Mouse (Mus musculus): ENCODE measurements around the gene Stx8. TPM values are rescaled to one million over a fixed set of nuclear protein-coding genes. Genes with fewer than 3 reads are reported as not detected.
A peak's percentile ranks its signal among the peaks of the same experiment; 100 is the strongest.

Gene Stx8
- polyA plus RNA-seq, 1 experiment from 2014 or later = 68.5 TPM

GRCm38 (mm10) chr11:68231558-68231957 is 265.6 kb downstream of the Stx8 start:
- Histone ChIP-seq H3K9me3 (ENCODE audit: control insufficient read depth, low read length) (no peaks in the 10 kb centered on the region), H3K27ac (ENCODE audit: low read depth, low read length) (no peak overlapping the region), H3K36me3 (ENCODE audit: control insufficient read depth, insufficient read depth, low read length) (no peaks in the 10 kb centered on the region), H3K27me3 (ENCODE audit: control insufficient read depth, insufficient read depth, low read length) (no peaks in the 10 kb centered on the region), H3K4me3 (ENCODE audit: low read depth, low read length) (no peak overlapping the region), H3K9ac (replicated peaks; ENCODE audit: low read depth, low read length) (no peak overlapping the region), H3K4me2 (ENCODE audit: low read depth, low read length) (no peak overlapping the region), H3K4me1 (ENCODE audit: control insufficient read depth, insufficient read depth, low read length) (0 out of 2 replicates have a peak, but pooled peaks cover 6% of the 10 kb centered on the region)
- 96% methylated on average over 5 of the region's 5 CpGs for WGBS
- no peak for ATAC-seq (ENCODE audit: low read depth)

DNA sequence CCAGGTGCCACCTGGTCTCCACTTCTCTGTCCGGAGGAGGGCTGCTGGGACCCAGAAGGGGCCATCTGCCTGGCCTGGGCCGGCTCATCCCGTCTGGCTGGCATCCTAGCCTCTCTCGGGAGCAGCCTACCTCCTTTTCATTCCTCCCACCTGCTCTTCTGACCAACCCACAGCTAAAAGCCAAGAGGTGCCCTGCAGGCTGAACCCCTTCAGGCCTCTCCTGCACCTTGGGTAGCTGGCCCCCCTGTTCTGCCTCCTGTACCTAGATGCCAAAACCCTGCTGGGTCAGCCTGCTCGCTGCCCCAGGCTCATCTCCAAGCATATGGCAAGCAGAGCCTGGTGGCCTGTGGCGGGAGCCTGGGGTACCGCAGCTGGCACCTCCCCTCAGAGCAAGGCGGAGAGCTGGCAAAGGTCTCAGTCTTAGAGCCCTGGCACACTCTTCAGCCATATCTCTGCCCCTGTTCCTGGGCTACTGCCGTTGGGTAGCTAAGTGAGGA is 267.5 kb downstream of the Stx8 start:
- no peak overlapping the region for H3K4me3 ChIP-seq (ENCODE audit: low read depth, low read length)
- no peak overlapping the region for H3K27ac ChIP-seq (ENCODE audit: low read depth, low read length)
- ATAC-seq (ENCODE audit: low read depth) = peak; percentile 21; the same call in 1 of the 2 replicates
- WGBS = 59% methylated on average over 9 of the region's 9 CpGs
- H3K36me3 ChIP-seq (ENCODE audit: control insufficient read depth, insufficient read depth, low read length) = no peaks in the 10 kb centered on the region
- no peaks in the 10 kb centered on the region for H3K9me3 ChIP-seq (ENCODE audit: control insufficient read depth, low read length)
- H3K4me1 ChIP-seq (ENCODE audit: control insufficient read depth, insufficient read depth, low read length) = 0 out of 2 replicates have a peak, but pooled peaks cover 6% of the 10 kb centered on the region
- no peak overlapping the region for H3K4me2 ChIP-seq (ENCODE audit: low read depth, low read length)
- no peak overlapping the region for H3K9ac ChIP-seq (replicated peaks; ENCODE audit: low read depth, low read length)
- no peaks in the 10 kb centered on the region for H3K27me3 ChIP-seq (ENCODE audit: control insufficient read depth, insufficient read depth, low read length)

DNA sequence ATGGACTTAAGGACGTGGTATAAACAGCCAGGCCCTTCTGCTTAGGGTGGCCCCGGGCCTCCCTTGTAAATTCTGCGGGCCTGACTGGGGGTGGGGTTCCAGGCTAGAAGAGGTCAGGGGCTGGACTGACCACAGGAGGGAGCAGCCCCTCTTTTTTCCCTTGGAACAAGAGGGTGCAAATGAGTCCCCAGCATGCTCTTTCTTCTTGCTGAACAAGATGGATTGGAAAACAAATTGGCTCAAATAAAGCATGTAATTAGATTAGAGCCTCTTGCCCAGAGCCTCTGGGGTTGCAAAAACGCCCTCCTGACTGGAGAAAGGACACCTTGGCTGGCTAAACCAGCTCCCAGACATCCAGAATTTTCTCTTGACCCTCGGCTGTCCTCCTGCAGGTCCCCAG is 273.8 kb downstream of the Stx8 start:
- Histone ChIP-seq H3K4me2 (ENCODE audit: low read depth, low read length) (no peak overlapping the region), H3K9ac (replicated peaks; ENCODE audit: low read depth, low read length) (no peak overlapping the region), H3K27me3 (ENCODE audit: control insufficient read depth, insufficient read depth, low read length) (no peaks in the 10 kb centered on the region), H3K36me3 (ENCODE audit: control insufficient read depth, insufficient read depth, low read length) (no peaks in the 10 kb centered on the region), H3K4me1 (ENCODE audit: control insufficient read depth, insufficient read depth, low read length) (no peaks in the 10 kb centered on the region; the same call in 1 of the 2 replicates), H3K4me3 (ENCODE audit: low read depth, low read length) (no peak overlapping the region), H3K9me3 (ENCODE audit: control insufficient read depth, low read length) (no peaks in the 10 kb centered on the region), H3K27ac (ENCODE audit: low read depth, low read length) (no peak overlapping the region)
- WGBS = 10% methylated on average over 5 of the region's 5 CpGs
- no peak for ATAC-seq (ENCODE audit: low read depth)

DNA sequence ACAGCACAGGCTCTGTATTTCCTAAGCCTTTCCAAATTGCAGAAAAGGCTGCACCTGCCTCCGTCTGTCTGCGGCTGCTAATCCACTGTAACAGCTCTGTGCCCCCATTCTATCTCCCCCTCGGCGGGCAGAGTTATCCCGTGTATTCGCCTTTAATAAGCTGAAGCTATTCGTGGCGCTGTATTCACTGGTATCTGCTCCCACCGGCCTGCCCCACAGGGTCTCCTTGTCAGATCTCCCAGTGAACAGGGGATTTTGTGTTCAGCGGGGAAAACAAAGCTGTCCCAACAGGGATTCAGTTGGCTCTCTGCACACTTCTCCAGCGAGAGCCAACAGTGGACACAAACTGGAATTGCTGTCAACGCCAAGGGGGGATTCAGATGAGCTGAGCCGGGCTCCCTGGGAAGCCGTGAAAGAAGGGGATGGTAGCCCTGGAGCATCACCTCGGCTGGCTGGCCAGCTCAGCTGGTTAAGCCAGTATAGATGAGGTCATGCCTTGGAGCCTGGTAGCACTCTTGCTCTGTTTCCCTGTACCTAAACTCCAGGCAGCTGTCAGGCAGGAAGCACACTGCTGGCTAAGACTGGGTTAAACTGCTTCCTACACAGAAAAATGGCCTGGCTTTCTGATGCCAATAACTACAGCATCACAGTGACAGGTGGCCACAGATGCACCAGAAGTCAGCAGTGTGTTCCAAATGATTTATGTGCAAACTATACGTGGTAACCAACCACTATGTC is 278.4 kb downstream of the Stx8 start:
- Histone ChIP-seq H3K27ac (ENCODE audit: low read depth, low read length) (no peak overlapping the region), H3K27me3 (ENCODE audit: control insufficient read depth, insufficient read depth, low read length) (no peaks in the 10 kb centered on the region), H3K36me3 (ENCODE audit: control insufficient read depth, insufficient read depth, low read length) (no peaks in the 10 kb centered on the region), H3K4me1 (ENCODE audit: control insufficient read depth, insufficient read depth, low read length) (no peaks in the 10 kb centered on the region; the same call in 1 of the 2 replicates), H3K9me3 (ENCODE audit: control insufficient read depth, low read length) (no peaks in the 10 kb centered on the region), H3K9ac (replicated peaks; ENCODE audit: low read depth, low read length) (no peak overlapping the region), H3K4me2 (ENCODE audit: low read depth, low read length) (no peak overlapping the region), H3K4me3 (ENCODE audit: low read depth, low read length) (no peak overlapping the region)
- 64% methylated on average over 16 of the region's 16 CpGs for WGBS
- 0 out of 2 replicates have a peak, but pooled peaks have one; percentile 24 for ATAC-seq (ENCODE audit: low read depth)

- Histone ChIP-seq H3K36me3 (ENCODE audit: control insufficient read depth, insufficient read depth, low read length) (no peaks in the 10 kb centered on the region), H3K4me1 (ENCODE audit: control insufficient read depth, insufficient read depth, low read length) (peaks cover under 1% of the 10 kb centered on the region; the same call in 1 of the 2 replicates), H3K4me2 (ENCODE audit: low read depth, low read length) (no peak overlapping the region), H3K27ac (ENCODE audit: low read depth, low read length) (no peak overlapping the region), H3K9ac (replicated peaks; ENCODE audit: low read depth, low read length) (no peak overlapping the region), H3K9me3 (ENCODE audit: control insufficient read depth, low read length) (no peaks in the 10 kb centered on the region), H3K27me3 (ENCODE audit: control insufficient read depth, insufficient read depth, low read length) (no peaks in the 10 kb centered on the region), H3K4me3 (ENCODE audit: low read depth, low read length) (no peak overlapping the region)
- 0 out of 2 replicates have a peak, but pooled peaks have one; percentile 14 for ATAC-seq (ENCODE audit: low read depth)
- WGBS = 79% methylated on average over 5 of the region's 5 CpGs
These were observed 278.9 kb downstream of the Stx8 start for GRCm38 (mm10) chr11:68244992-68245261.

GRCm38 (mm10) chr11:68247897-68248296 is 281.9 kb downstream of the Stx8 start:
- Histone ChIP-seq H3K9ac (replicated peaks; ENCODE audit: low read depth, low read length) (no peak overlapping the region), H3K9me3 (ENCODE audit: control insufficient read depth, low read length) (no peaks in the 10 kb centered on the region), H3K4me3 (ENCODE audit: low read depth, low read length) (no peak overlapping the region), H3K27ac (ENCODE audit: low read depth, low read length) (no peak overlapping the region), H3K4me2 (ENCODE audit: low read depth, low read length) (no peak overlapping the region), H3K27me3 (ENCODE audit: control insufficient read depth, insufficient read depth, low read length) (no peaks in the 10 kb centered on the region), H3K36me3 (ENCODE audit: control insufficient read depth, insufficient read depth, low read length) (no peaks in the 10 kb centered on the region), H3K4me1 (ENCODE audit: control insufficient read depth, insufficient read depth, low read length) (peaks cover 4% of the 10 kb centered on the region; the same call in 1 of the 2 replicates)
- ATAC-seq (ENCODE audit: low read depth) = no peak
- WGBS = 18% methylated on average over 6 of the region's 6 CpGs

DNA sequence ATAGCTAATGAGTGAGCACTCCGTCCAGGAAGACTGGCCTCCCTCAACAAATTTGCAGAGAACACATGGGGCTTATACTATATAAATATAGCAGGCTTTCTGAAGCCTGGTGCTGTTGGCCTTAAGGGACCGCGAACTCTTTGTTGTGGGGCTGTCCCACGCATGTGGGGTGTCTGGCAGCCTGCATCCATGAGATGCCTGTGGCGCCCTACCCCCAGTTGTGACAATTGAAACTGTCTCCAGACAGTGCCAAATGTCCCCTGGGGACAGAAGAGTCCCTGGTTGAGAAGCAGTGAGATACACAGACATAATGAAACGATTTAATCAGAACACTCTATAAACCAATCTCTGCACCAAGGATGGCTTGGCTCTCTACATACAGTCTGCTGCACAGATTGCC is 284.1 kb downstream of the Stx8 start:
- Histone ChIP-seq H3K36me3 (ENCODE audit: control insufficient read depth, insufficient read depth, low read length) (no peaks in the 10 kb centered on the region), H3K4me2 (ENCODE audit: low read depth, low read length) (no peak overlapping the region), H3K4me1 (ENCODE audit: control insufficient read depth, insufficient read depth, low read length) (0 out of 2 replicates have a peak, but pooled peaks cover 4% of the 10 kb centered on the region), H3K9me3 (ENCODE audit: control insufficient read depth, low read length) (no peaks in the 10 kb centered on the region), H3K27me3 (ENCODE audit: control insufficient read depth, insufficient read depth, low read length) (no peaks in the 10 kb centered on the region), H3K9ac (replicated peaks; ENCODE audit: low read depth, low read length) (no peak overlapping the region), H3K27ac (ENCODE audit: low read depth, low read length) (no peak overlapping the region), H3K4me3 (ENCODE audit: low read depth, low read length) (no peak overlapping the region)
- 55% methylated on average over 6 of the region's 6 CpGs for WGBS
- ATAC-seq (ENCODE audit: low read depth) = 0 out of 2 replicates have a peak, but pooled peaks have one; percentile 38

DNA sequence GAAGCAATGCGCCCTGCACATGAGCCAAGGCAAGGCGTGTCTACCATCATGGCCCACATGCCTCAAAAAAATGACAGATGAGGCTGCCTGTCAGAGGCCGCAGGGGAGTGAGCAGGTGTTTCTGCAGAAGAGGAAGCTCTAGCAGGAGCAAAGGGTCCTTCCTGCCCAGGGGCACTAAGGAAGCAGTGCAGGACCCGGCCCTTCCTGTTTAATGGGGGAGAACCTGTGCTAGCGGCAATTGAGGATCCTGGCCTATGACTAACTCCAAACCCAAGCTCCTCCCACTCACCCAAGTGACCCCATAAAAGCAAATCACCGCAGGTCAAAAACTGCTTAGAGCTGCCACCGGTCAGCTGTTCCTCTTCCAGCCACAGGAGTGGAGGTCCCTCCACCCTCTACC is 287.5 kb downstream of the Stx8 start:
- no peaks in the 10 kb centered on the region for H3K27me3 ChIP-seq (ENCODE audit: control insufficient read depth, insufficient read depth, low read length)
- no peak overlapping the region for H3K4me2 ChIP-seq (ENCODE audit: low read depth, low read length)
- no peak overlapping the region for H3K27ac ChIP-seq (ENCODE audit: low read depth, low read length)
- 76% methylated on average over 7 of the region's 7 CpGs for WGBS
- H3K4me3 ChIP-seq (ENCODE audit: low read depth, low read length) = no peak overlapping the region
- no peaks in the 10 kb centered on the region for H3K36me3 ChIP-seq (ENCODE audit: control insufficient read depth, insufficient read depth, low read length)
- H3K4me1 ChIP-seq (ENCODE audit: control insufficient read depth, insufficient read depth, low read length) = 0 out of 2 replicates have a peak, but pooled peaks cover 4% of the 10 kb centered on the region
- no peaks in the 10 kb centered on the region for H3K9me3 ChIP-seq (ENCODE audit: control insufficient read depth, low read length)
- no peak for ATAC-seq (ENCODE audit: low read depth)
- H3K9ac ChIP-seq (replicated peaks; ENCODE audit: low read depth, low read length) = no peak overlapping the region
